Mouse (Mus musculus) neural tube, embryonic 14.5 days (tissue): ENCODE results near the gene Zfp568. TPM values are rescaled to one million over a fixed set of nuclear protein-coding genes. Genes with fewer than 3 reads are reported as not detected.

Experiments
- ATAC-seq: fragments of 200-750 bp; cut with Nextera tagmentation; 2 replicates; pipeline ENCODE4 v1.8.0; 2017; ENCODE audit warnings: low read depth, mild to moderate bottlenecking, moderate TSS enrichment, moderate library complexity
- H3K27ac ChIP-seq: fragments of 300-500 bp; sonication (generic); 2 replicates; pipeline ENCODE4 v1.5.1; 2014; ENCODE audit warnings: low read depth, mild to moderate bottlenecking, control low read depth, low read length, moderate library complexity, mixed read lengths
- H3K27me3 ChIP-seq: fragments of 300-500 bp; sonication (generic); 2 replicates; pipeline ENCODE4 v1.6.1; 2014; ENCODE audit warnings: low read length; ENCODE audit not compliant: control insufficient read depth, insufficient read depth
- H3K36me3 ChIP-seq: fragments of 300-500 bp; sonication (generic); 2 replicates; pipeline ENCODE4 v1.6.1; 2014; ENCODE audit warnings: low read length, mixed read lengths; ENCODE audit not compliant: control insufficient read depth, insufficient read depth
- H3K4me1 ChIP-seq: fragments of 300-500 bp; sonication (generic); 2 replicates; pipeline ENCODE4 v1.6.1; 2014; ENCODE audit warnings: low read length; ENCODE audit not compliant: control insufficient read depth, insufficient read depth
- H3K4me2 ChIP-seq: fragments of 300-500 bp; sonication (generic); 2 replicates; pipeline ENCODE4 v1.6.1; 2014; ENCODE audit warnings: mild to moderate bottlenecking, low read depth, low read length, control low read depth
- H3K4me3 ChIP-seq: fragments of 300-500 bp; sonication (generic); 2 replicates; pipeline ENCODE4 v1.5.1; 2014; ENCODE audit warnings: low read depth, low read length, control low read depth, mixed read lengths
- H3K9ac ChIP-seq: fragments of 300-500 bp; sonication (generic); replicated peaks from 2 replicates; pipeline ENCODE4 v1.6.1; 2014; ENCODE audit warnings: low read depth, mild to moderate bottlenecking, control low read depth, low read length, mixed read lengths
- H3K9me3 ChIP-seq: fragments of 300-500 bp; sonication (generic); 2 replicates; pipeline ENCODE4 v1.6.1; 2016; ENCODE audit warnings: low read length; ENCODE audit not compliant: control insufficient read depth
- whole genome bisulfite sequencing: fragments of 180-500 bp; shearing (Covaris S2); extraction: QIAGEN DNeasy Blood & Tissue Kit; methylation state at CpG from one replicate; pipeline ENCODE4 v1.1.7; 2014; 5-methylcytosine and 5-hydroxymethylcytosine counted together
- polyA plus RNA-seq: library from polyadenylated mRNA; unstranded; fragments of >200 nt; fragmentation: Nextera tagmentation; extraction: Ambion mirVana; gene quantifications from 2 replicates; pipeline ENCODE4 v1.2.1, GENCODE M21; 2014

The Zfp568 gene
- polyA plus RNA-seq = 4.0 and 5.5 TPM in 2 replicates

DNA sequence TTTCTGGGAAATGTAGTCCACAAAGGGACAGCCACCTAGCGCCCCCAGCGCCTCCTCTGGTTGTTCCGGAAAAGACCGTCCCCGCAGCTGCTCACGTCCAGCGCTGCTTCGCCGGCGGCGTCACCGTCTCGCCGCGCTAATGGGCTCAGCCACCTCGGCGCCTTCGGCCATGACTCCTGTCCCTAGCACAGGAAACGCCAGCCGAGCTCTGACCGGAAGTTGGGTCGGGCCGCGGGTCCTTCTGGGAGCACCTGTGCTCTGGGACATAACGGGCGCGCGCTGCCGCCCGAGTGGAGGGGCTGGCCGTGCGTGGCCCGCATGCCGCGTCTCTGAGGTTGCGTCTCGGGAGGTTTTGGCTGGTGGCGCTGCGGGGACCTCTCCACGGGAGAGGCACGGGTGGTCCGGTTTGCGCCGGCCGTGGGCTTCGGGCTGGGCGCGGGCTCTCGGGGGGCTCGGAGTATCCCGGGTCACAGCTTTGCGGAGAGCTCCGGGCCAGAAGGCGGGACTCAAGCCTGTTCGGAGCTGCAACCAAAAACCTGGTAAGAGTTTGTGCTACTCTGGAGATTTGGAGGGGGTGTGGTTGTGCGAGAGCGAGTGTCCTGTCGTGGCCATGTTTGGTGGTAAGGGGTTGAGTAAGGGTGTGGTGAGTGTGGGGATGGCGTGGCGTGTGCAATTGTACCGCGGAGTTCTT, at the start of gene Zfp568:
TSS of gene Zfp568 (plus strand) at position 266 of the 691 bp plus-strand sequence.
- Histone ChIP-seq H3K9ac (peak within 1 kb of the TSS; percentile 78), H3K4me3 (peak within 1 kb of the TSS; percentile 92), H3K4me1 (peaks cover 15% of the 10 kb centered on the region; the same call in 1 of the 2 replicates), H3K9me3 (no peaks in the 10 kb centered on the region), H3K27ac (peak within 1 kb of the TSS; percentile 88), H3K27me3 (no peaks in the 10 kb centered on the region), H3K4me2 (peak within 1 kb of the TSS; percentile 73), H3K36me3 (peaks cover 10% of the 10 kb centered on the region)
- WGBS = under 1% methylated on average over 62 of the region's 62 CpGs
- peak; percentile 95 for ATAC-seq

DNA sequence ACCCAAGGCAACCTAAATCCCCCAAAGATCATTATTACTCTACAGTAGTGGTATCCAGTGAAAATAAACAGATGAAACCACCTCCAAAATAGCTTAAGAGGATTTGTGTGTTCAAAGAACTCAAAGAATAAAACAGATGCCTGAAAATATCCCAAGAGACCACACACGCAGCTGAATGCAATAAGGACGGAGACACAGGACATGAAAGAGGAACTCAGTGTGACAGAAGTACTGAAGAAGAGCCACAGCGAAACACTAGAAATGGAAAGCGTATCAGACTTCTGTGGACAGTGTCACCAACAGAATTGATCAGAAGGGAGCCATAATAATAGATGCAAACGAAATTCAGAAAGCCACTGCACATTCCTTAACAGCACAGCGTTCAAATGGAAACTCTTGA, 44.9 kb upstream of the Zfp568 start:
- Histone ChIP-seq H3K4me2 (no peak overlapping the region), H3K27ac (no peak overlapping the region), H3K9ac (no peak overlapping the region), H3K4me3 (no peak overlapping the region), H3K4me1 (no peaks in the 10 kb centered on the region), H3K36me3 (peaks cover 32% of the 10 kb centered on the region), H3K27me3 (no peaks in the 10 kb centered on the region), H3K9me3 (no peaks in the 10 kb centered on the region)
- 87% methylated on average over 6 of the region's 6 CpGs for WGBS
- ATAC-seq = no peak

DNA sequence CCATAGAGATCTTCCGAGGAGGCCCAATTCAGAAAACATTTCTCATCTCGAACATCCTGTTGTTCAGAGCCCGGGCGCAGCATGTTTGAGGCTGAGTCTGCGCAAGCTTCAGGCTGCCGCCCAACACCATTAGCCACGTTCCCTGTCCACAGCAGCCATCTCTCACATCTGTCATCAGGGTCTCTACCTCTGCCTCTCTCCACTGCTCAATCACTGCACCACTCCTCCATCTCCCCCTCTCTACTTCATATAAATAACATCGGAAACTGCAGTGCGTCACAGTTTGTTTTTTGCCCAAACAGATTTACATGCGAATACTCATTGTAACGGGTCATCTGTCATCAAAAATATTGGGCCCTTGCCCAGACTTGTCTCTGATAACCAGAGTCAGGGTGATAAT, 42.7 kb upstream of the Zfp568 start:
- WGBS = 87% methylated on average over 11 of the region's 11 CpGs
- Histone ChIP-seq H3K27me3 (no peaks in the 10 kb centered on the region), H3K4me3 (no peak overlapping the region), H3K36me3 (peaks cover 10% of the 10 kb centered on the region), H3K27ac (no peak overlapping the region), H3K9ac (no peak overlapping the region), H3K4me2 (no peak overlapping the region), H3K4me1 (no peaks in the 10 kb centered on the region), H3K9me3 (no peaks in the 10 kb centered on the region)
- ATAC-seq = no peak

DNA sequence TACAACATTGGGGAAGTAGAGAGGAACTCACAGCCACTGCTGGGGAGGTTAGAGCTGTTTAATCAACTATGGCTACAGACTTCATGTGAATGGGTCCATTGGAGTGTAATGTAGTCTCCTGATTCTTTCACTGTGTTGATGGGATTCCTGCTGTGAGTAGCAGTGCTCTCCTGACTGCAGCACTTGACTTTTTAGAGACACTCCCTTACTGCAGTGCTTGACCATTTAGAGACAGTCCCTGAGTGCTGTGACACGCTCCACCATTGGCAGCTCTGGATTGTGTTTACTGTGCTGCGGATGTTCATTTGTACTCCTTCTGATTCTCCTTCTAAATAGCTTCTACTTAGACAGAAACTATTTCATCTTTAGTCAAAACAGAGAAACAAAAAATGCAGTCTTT, 41.0 kb upstream of the Zfp568 start:
- no peaks in the 10 kb centered on the region for H3K9me3 ChIP-seq
- H3K36me3 ChIP-seq = peaks cover 6% of the 10 kb centered on the region; the same call in 1 of the 2 replicates
- H3K4me3 ChIP-seq = no peak overlapping the region
- 43% methylated on average over 2 of the region's 2 CpGs for whole genome bisulfite sequencing
- H3K27ac ChIP-seq = no peak overlapping the region
- H3K27me3 ChIP-seq = no peaks in the 10 kb centered on the region
- ATAC-seq = no peak
- H3K4me2 ChIP-seq = no peak overlapping the region
- H3K4me1 ChIP-seq = no peaks in the 10 kb centered on the region
- no peak overlapping the region for H3K9ac ChIP-seq

DNA sequence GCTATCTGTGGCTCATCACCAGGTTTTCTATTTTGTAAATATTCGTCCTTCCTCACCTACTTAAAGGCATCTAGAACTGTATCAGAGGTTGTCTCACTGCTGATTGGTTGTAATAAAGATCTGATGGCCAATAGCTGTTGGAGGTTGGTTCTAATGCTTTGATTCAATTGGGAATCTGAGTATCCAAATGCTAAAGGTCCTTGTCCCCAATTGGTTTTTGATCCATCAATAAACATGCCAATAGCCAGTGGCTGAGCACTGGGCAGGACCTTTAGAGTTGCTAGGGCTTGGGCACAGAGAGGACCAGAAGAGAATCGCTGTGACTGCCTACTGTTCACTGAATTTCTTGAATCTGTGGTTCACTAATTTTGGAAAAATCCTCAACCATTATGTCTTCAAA, 40.0 kb upstream of the Zfp568 start:
- Histone ChIP-seq H3K4me2 (no peak overlapping the region), H3K27me3 (no peaks in the 10 kb centered on the region), H3K4me1 (no peaks in the 10 kb centered on the region), H3K9ac (no peak overlapping the region), H3K36me3 (peaks cover 6% of the 10 kb centered on the region; the same call in 1 of the 2 replicates), H3K27ac (no peak overlapping the region), H3K4me3 (no peak overlapping the region), H3K9me3 (no peaks in the 10 kb centered on the region)
- no peak for ATAC-seq
- WGBS = 83% methylated on average over 2 of the region's 2 CpGs

DNA sequence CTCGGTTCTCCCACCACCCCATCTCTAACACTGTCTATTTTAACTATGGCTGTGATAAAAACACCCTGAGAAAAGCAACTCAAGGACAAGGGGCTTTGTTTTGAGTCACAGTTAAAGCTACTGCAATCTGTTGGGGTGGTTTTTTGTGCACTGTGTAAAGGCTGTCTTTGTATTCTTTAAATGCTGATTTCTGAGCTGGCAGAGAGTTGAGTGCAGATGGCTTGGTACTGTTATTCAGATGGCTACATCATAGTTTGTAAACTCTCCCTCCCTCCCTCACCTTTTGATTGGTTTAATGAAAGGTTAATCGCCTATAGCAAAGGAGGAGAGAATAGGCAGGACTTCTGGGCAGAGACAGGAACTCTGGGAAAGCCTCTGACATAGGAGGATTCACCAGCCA, 39.6 kb upstream of the Zfp568 start:
- ATAC-seq = no peak
- H3K36me3 ChIP-seq = peaks cover 6% of the 10 kb centered on the region; the same call in 1 of the 2 replicates
- 62% methylated on average over 2 of the region's 2 CpGs for WGBS
- no peaks in the 10 kb centered on the region for H3K4me1 ChIP-seq
- H3K27ac ChIP-seq = no peak overlapping the region
- H3K27me3 ChIP-seq = no peaks in the 10 kb centered on the region
- no peak overlapping the region for H3K4me2 ChIP-seq
- no peak overlapping the region for H3K4me3 ChIP-seq
- H3K9ac ChIP-seq = no peak overlapping the region
- no peaks in the 10 kb centered on the region for H3K9me3 ChIP-seq

DNA sequence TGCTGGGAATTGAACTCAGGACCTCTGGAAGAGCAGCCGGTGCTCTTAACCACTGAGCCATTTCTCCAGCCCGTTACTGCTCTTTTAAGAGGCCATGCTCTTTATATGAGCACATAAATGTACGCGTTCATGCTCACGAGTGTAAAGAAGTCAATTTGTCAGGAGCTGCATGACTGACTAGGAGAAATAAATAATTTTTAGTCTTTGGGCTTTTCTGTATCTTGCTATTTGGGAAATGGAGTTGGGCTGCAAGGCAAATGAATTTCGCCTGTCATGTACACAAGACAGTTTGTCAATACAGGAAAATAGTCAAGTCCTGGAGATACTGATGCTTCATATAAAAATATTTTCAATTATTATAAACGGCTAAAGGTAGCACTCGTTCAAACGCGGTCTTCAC, 30.7 kb upstream of the Zfp568 start:
- peak overlapping the region; percentile 48 for H3K4me2 ChIP-seq
- H3K9me3 ChIP-seq = no peaks in the 10 kb centered on the region
- peak overlapping the region; percentile 85 for H3K9ac ChIP-seq
- no peaks in the 10 kb centered on the region; the same call in 1 of the 2 replicates for H3K36me3 ChIP-seq
- WGBS = 31% methylated on average over 10 of the region's 10 CpGs
- peak; percentile 9; the same call in 1 of the 2 replicates for ATAC-seq
- no peaks in the 10 kb centered on the region for H3K4me1 ChIP-seq
- H3K27me3 ChIP-seq = no peaks in the 10 kb centered on the region
- peak overlapping the region; percentile 94 for H3K27ac ChIP-seq
- H3K4me3 ChIP-seq = peak overlapping the region; percentile 59

DNA sequence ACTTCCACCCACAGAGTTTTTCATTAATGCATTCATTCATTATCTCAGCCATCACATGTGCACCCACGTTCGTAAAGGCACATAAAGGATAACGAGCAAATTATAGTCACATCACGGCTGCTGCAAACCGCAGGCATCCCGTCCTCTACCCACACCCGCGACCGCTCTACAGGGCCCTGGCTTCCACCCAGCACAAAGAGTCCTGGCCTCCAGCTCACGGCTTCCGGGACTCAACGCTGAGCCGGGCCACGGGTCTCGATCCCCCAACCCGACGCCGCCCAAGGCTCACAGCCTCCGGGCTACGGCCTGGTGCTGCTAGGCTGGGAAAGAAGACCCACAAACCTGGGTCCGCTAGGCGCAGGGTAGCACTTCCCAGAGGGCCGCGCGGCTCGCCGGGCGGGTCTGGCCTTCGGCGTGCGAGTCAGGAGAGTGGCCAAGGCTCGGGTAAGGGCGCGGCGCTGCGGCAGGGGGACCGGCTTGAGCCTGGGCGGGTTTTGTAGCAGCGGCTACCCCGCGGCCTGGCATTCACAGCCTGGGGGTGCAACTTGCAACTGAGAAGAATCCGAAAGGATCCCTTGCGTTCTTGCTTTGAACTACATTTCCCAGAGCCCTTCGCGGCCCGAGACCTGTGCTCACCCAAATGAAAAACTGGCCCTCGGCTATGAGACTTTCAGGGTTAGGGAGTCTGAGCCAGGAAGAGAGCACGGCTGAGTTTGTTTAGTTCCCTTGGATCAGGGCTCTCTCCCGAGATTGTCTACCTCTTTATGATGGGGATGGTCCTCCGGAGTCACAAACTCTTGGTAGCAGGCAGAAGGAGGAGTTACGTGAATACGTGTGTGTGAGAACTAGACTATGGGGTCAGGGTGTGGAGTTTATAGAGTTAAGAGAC, 30.0 kb upstream of the Zfp568 start, which contains the start of gene Zfp74:
TSS of gene Zfp74 (minus strand) at position 577 of the 889 bp plus-strand sequence.
- Histone ChIP-seq H3K4me1 (no peaks in the 10 kb centered on the region), H3K4me2 (peak within 1 kb of the TSS; percentile 48), H3K36me3 (no peaks in the 10 kb centered on the region; the same call in 1 of the 2 replicates), H3K27ac (peak within 1 kb of the TSS; percentile 94), H3K9ac (peak within 1 kb of the TSS; percentile 85), H3K4me3 (peak within 1 kb of the TSS; percentile 59), H3K9me3 (no peaks in the 10 kb centered on the region), H3K27me3 (no peaks in the 10 kb centered on the region)
- peak; percentile 89 for ATAC-seq
- 1% methylated on average over 52 of the region's 52 CpGs for WGBS

DNA sequence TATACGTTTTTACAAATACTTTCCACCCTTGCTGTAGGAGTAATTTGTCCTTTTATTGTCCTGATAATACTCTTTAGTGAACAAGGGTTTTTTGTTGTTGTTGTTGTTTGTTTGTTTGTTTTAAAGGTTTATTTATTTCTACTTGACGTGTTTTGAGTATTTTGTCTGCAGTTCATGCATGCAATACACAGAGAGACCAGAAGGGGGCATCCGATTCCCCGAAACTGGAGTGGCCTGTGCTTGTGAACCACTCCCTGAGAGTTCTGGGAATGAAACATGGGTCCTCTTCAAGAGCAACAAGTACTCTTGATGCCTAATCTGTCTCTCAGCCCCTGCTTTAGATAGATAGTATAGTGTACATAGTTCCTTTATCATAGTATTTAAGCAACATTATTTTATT, 29.0 kb upstream of the Zfp568 start:
- Histone ChIP-seq H3K36me3 (no peaks in the 10 kb centered on the region; the same call in 1 of the 2 replicates), H3K4me3 (no peak overlapping the region)
- no peak for ATAC-seq

More for the DNA sequence above, 29.0 kb upstream of the Zfp568 start:
- peak overlapping the region; percentile 48; the same call in 1 of the 2 replicates for H3K4me2 ChIP-seq
- H3K4me1 ChIP-seq = no peaks in the 10 kb centered on the region
- H3K27me3 ChIP-seq = no peaks in the 10 kb centered on the region
- no peak overlapping the region for H3K9ac ChIP-seq
- WGBS = 24% methylated on average over 4 of the region's 4 CpGs
- H3K27ac ChIP-seq = no peak overlapping the region
- no peaks in the 10 kb centered on the region for H3K9me3 ChIP-seq
